Mouse (Mus musculus) liver, adult 2 months (tissue): Measurements from ENCODE around the gene Tpx2.

ENCODE experiments used
- CTCF ChIP-seq: fragments of 200-500 bp; IDR thresholded peaks from 2 replicates; pipeline ENCODE4 v1.5.1; 2011; ENCODE audit warnings: low read depth, low read length, control low read depth
- POLR2A ChIP-seq: fragments of 200-500 bp; IDR thresholded peaks from 2 replicates; pipeline ENCODE4 v1.6.1; 2011; ENCODE audit warnings: low read length, control low read depth; ENCODE audit not compliant: insufficient read depth; ENCODE audit errors: extremely low read depth

DNA sequence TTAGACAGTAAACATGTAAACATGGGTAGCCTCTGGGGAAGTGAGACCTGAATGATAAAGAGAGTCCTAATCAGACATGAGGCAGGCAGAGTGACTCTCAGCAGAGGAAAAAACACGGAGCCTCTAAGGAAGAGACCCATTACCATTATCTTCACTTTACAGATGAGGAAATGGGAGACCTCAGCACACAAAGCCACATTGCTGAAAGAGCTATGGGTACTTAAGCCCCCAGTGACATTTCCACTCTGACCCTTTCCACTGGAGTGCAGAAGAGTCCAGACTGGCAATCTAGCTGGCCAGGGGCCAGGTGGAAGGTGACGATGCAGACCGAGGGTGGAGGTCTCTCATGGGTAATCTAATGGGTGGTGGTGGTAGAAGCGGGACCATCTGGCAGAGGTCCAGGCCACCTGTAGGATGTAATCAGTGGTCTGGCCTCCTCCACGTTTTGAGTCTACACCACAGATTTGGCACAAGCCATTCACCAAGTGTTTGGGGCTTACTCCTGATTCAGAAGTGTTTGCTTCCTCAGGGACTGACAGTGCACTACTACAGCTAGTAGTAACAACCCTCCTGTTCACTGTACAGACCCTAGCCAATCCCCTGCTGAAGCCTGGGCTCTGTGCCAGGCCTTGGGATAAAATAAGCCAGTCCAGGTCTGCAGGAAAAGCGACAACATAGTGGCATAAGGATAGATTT lies 30.0 kb upstream of the Tpx2 start:
- TF ChIP-seq CTCF = no peak
- no peak for TF ChIP-seq POLR2A
